Mouse (Mus musculus): ENCODE data around the gene Rpl3.

GRCm38 (mm10) chr15:80124651-80125050 lies 33.0 kb upstream of the Rpl3 start:
- TF ChIP-seq GATA1 (IDR thresholded peaks at IDR 0.05; ENCODE audit: borderline replicate concordance, low read length) (no peak), FLI1 (IDR thresholded peaks at IDR 0.05; ENCODE audit: low read length) (no peak)

All from megakaryocyte, embryonic 14.5 days (primary cell).